Mouse (Mus musculus): ENCODE results near the gene Edem3. TPM values are rescaled to one million over a fixed set of nuclear protein-coding genes. Genes with fewer than 3 reads are reported as not detected.

Edem3 gene
- polyA plus RNA-seq (2012; rRNA removed) = 17.4 and 18.6 TPM in 2 replicates
- 27.0 and 28.1 TPM in 2 replicates for polyA plus RNA-seq (2014; fragmentation: Nextera tagmentation; extraction: Ambion mirVana)

DNA sequence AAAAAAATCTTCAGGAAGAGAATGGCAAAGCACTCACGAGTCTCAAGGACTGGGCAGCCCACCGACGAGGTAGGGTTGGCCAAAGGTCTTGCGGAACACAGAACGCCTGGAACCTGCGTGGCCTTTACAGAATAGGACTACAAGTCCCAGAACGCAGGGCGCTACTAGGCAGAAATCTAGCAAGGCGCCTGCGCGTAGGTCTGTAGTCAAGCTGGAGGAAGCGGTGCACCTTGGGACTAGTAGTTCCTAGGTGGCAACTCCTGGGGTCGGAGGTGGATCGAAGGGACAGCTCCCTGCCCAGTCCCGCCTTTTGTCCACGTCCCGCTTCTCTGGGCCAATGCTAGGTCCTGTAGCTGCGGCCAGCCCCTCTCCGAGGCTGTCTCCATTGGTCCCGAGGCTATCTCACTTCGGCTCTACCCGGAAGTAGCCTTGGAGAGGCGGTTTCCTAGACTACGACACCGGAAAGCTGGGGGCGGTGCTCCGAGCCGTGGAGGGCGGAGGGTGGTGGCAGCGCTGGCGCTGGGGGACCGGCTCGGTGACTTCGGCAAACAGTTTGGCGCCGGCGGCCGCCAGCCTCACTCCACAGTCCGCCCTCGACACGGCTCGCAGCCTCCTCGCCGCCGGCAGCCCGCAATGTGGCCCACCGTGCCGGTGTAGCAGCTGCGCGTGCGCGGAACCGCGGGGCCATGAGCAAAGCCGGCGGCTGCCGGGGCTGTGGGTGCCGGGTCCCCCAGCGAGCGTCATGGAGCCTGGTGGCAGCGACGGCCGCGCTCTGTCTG lies at the start of gene Edem3:
TSS of gene Edem3 (plus strand) at position 491 of the 779 bp plus-strand sequence.
- 1% methylated on average over 62 of the region's 64 CpGs for WGBS
- peak; percentile 63; the same call in 1 of the 2 replicates for TF ChIP-seq POLR2A (IDR thresholded peaks at IDR 0.05; ENCODE audit: borderline replicate concordance, extremely low read depth, insufficient read depth, insufficient read length)
- Histone ChIP-seq H3K4me1 (ENCODE audit: control insufficient read depth, insufficient read depth, low read length) (peaks cover 25% of the 10 kb centered on the region), H3K9me3 (ENCODE audit: control insufficient read depth, low read length) (no peaks in the 10 kb centered on the region), H3K27ac (replicated peaks; ENCODE audit: low read depth, low read length) (peak within 1 kb of the TSS; percentile 35; the same call in 1 of the 2 replicates), H3K27me3 (ENCODE audit: control insufficient read depth, insufficient read depth, low read length) (no peaks in the 10 kb centered on the region), H3K36me3 (ENCODE audit: control insufficient read depth, insufficient read depth, low read length) (no peaks in the 10 kb centered on the region), H3K9ac (ENCODE audit: low read depth, low read length, severe bottlenecking) (peak within 1 kb of the TSS; percentile 66), H3K4me3 (replicated peaks; ENCODE audit: low read length) (peak within 1 kb of the TSS; percentile 93), H3K4me2 (replicated peaks; ENCODE audit: low read depth, low read length, severe bottlenecking) (peak within 1 kb of the TSS; percentile 89)
- DNase-seq (ENCODE audit: low spot score) (peak; percentile 100), ATAC-seq (ENCODE audit: low FRiP score, low read depth) (peak; percentile 98)

DNA sequence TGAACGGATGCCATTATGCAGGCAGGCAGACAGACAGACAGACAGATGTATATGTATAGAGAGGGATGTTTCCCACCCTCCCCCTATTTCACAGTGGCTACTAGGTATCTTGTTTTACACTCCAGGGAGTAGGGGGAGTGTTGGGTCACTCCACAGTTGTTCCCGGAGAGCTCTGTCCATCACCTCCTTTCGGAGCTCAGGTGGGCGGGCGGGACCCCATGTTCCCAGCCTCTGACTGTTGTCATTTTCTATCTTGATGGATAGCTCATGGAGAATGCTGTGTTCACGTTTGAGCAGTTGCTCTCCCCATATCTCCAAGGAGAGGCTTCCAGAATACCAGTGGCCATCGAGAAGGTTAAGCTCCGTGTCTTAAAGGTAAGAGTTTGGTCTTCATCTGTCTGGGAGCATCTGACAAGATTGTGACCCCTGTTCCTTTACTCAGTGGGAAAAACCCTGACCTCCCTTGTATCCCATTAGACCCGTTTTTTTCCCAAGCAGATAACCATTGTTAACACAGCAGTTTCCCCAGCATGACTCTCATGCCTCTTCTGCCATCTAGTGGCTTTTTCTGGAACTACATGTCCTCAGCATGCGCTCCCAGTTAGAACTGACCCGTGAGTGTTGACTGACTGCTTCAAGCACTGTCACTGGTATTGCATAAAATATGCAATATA lies 49.3 kb upstream of the Edem3 start:
- Histone ChIP-seq H3K4me2 (replicated peaks; ENCODE audit: low read depth, low read length, severe bottlenecking) (no peak overlapping the region), H3K9me3 (ENCODE audit: control insufficient read depth, low read length) (no peaks in the 10 kb centered on the region), H3K27me3 (ENCODE audit: control insufficient read depth, insufficient read depth, low read length) (no peaks in the 10 kb centered on the region), H3K9ac (ENCODE audit: low read depth, low read length, severe bottlenecking) (no peak overlapping the region), H3K4me1 (ENCODE audit: control insufficient read depth, insufficient read depth, low read length) (peaks cover 5% of the 10 kb centered on the region; the same call in 1 of the 2 replicates), H3K4me3 (replicated peaks; ENCODE audit: low read length) (no peak overlapping the region), H3K36me3 (ENCODE audit: control insufficient read depth, insufficient read depth, low read length) (no peaks in the 10 kb centered on the region), H3K27ac (replicated peaks; ENCODE audit: low read depth, low read length) (no peak overlapping the region)
- peak; percentile 79; the same call in 1 of the 2 replicates for ATAC-seq (ENCODE audit: low FRiP score, low read depth)
- 41% methylated on average over 11 of the region's 11 CpGs for WGBS
- TF ChIP-seq POLR2A (IDR thresholded peaks at IDR 0.05; ENCODE audit: borderline replicate concordance, extremely low read depth, insufficient read depth, insufficient read length) = no peak
- peak; percentile 81 for DNase-seq (ENCODE audit: low spot score)

DNA sequence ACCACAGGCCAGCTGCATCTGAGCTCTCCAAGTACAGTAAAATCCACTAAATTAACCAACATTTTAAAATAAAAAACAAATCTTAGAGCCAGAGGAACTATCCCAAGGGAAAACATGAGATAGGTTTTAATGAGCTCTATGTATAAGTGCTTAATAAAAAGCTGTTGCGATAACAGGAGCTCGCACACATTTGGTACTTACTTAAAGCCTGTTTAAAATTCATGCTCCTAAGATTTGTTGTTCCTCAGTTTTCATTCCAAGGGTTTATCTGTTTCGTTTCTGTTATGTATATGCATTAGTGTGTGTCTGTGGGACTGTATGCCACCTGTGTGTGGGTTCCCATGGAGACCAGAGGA lies 48.8 kb upstream of the Edem3 start:
- Histone ChIP-seq H3K27ac (replicated peaks; ENCODE audit: low read depth, low read length) (no peak overlapping the region), H3K9ac (ENCODE audit: low read depth, low read length, severe bottlenecking) (no peak overlapping the region), H3K27me3 (ENCODE audit: control insufficient read depth, insufficient read depth, low read length) (no peaks in the 10 kb centered on the region), H3K4me2 (replicated peaks; ENCODE audit: low read depth, low read length, severe bottlenecking) (no peak overlapping the region), H3K9me3 (ENCODE audit: control insufficient read depth, low read length) (no peaks in the 10 kb centered on the region), H3K4me3 (replicated peaks; ENCODE audit: low read length) (no peak overlapping the region), H3K36me3 (ENCODE audit: control insufficient read depth, insufficient read depth, low read length) (no peaks in the 10 kb centered on the region), H3K4me1 (ENCODE audit: control insufficient read depth, insufficient read depth, low read length) (peaks cover 5% of the 10 kb centered on the region; the same call in 1 of the 2 replicates)
- TF ChIP-seq POLR2A (IDR thresholded peaks at IDR 0.05; ENCODE audit: borderline replicate concordance, extremely low read depth, insufficient read depth, insufficient read length) = no peak
- no peak for ATAC-seq (ENCODE audit: low FRiP score, low read depth)
- no peak for DNase-seq (ENCODE audit: low spot score)
- 78% methylated on average over 3 of the region's 3 CpGs for WGBS

DNA sequence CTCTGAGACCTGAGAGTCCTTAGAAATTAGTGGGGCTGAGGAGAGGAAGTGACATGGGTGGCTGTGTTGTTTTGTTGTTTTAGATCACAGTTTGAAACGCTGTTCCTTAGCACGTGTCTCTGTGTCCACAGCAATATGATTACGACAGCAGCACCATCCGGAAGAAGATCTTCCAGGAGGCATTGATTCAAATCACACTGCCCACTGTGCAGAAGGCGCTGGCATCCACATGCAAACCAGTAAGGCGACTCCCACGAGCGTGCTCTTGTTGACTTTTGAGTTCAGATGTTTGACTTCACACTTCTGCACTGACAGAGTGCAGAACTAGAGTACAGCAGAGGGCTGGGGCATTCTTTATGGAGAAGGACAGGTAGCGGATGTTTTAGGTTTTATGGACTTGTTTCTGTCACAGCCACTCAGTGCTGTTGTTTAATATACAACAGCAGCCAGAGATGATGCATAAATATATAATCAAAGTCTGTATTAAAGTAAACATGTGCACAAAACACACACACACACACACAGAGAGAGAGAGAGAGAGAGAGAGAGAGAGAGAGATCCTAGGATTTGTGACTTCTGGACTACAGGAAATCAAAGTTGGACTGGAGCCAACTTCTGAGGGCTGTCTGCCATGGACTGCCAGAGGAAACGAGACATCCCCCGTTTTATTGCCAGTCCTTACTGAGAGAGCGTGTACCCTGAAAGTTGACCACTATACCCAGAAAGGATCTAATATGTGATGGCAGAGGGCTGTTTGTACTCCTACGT lies 46.0 kb upstream of the Edem3 start:
- no peak overlapping the region for H3K9ac ChIP-seq (ENCODE audit: low read depth, low read length, severe bottlenecking)
- no peaks in the 10 kb centered on the region for H3K9me3 ChIP-seq (ENCODE audit: control insufficient read depth, low read length)
- DNase-seq (ENCODE audit: low spot score) = peak; percentile 43
- TF ChIP-seq POLR2A (IDR thresholded peaks at IDR 0.05; ENCODE audit: borderline replicate concordance, extremely low read depth, insufficient read depth, insufficient read length) = no peak
- no peak overlapping the region for H3K27ac ChIP-seq (replicated peaks; ENCODE audit: low read depth, low read length)
- H3K4me1 ChIP-seq (ENCODE audit: control insufficient read depth, insufficient read depth, low read length) = peaks cover 5% of the 10 kb centered on the region; the same call in 1 of the 2 replicates
- ATAC-seq (ENCODE audit: low FRiP score, low read depth) = peak; percentile 31; the same call in 1 of the 2 replicates
- no peaks in the 10 kb centered on the region for H3K36me3 ChIP-seq (ENCODE audit: control insufficient read depth, insufficient read depth, low read length)
- WGBS = 38% methylated on average over 13 of the region's 13 CpGs
- H3K4me2 ChIP-seq (replicated peaks; ENCODE audit: low read depth, low read length, severe bottlenecking) = no peak overlapping the region
- no peaks in the 10 kb centered on the region for H3K27me3 ChIP-seq (ENCODE audit: control insufficient read depth, insufficient read depth, low read length)
- no peak overlapping the region for H3K4me3 ChIP-seq (replicated peaks; ENCODE audit: low read length)

DNA sequence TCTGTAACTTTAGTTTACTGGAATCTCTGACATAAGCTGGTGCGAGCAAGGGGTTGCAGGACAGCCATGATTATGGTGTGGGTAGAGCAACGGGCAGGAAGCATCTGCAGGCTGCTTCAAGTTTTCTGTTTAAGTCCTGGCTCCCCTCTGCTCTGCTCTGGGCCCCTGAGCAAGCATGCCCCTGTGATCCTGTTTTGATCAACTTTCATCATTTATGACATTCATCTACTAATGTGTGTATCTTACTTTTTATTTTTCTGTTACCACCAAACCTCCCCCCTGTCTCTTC lies 45.5 kb upstream of the Edem3 start:
- WGBS = 23% methylated on average over 2 of the region's 2 CpGs
- no peak for DNase-seq (ENCODE audit: low spot score)
- Histone ChIP-seq H3K9ac (ENCODE audit: low read depth, low read length, severe bottlenecking) (no peak overlapping the region), H3K9me3 (ENCODE audit: control insufficient read depth, low read length) (no peaks in the 10 kb centered on the region), H3K4me2 (replicated peaks; ENCODE audit: low read depth, low read length, severe bottlenecking) (no peak overlapping the region), H3K4me3 (replicated peaks; ENCODE audit: low read length) (no peak overlapping the region), H3K4me1 (ENCODE audit: control insufficient read depth, insufficient read depth, low read length) (peaks cover 5% of the 10 kb centered on the region; the same call in 1 of the 2 replicates), H3K36me3 (ENCODE audit: control insufficient read depth, insufficient read depth, low read length) (no peaks in the 10 kb centered on the region), H3K27me3 (ENCODE audit: control insufficient read depth, insufficient read depth, low read length) (no peaks in the 10 kb centered on the region), H3K27ac (replicated peaks; ENCODE audit: low read depth, low read length) (no peak overlapping the region)
- 0 out of 2 replicates have a peak, but pooled peaks have one; percentile 31 for ATAC-seq (ENCODE audit: low FRiP score, low read depth)
- no peak for TF ChIP-seq POLR2A (IDR thresholded peaks at IDR 0.05; ENCODE audit: borderline replicate concordance, extremely low read depth, insufficient read depth, insufficient read length)
